Mouse (Mus musculus) spleen, adult 2 months (tissue): ENCODE data around the gene Iqsec3. TPM values are rescaled to one million over a fixed set of nuclear protein-coding genes. Genes with fewer than 3 reads are reported as not detected.

Experiments
- DNase-seq, 2 experiments: peaks; one replicate each; pipeline versions ENCODE4 v3.0.0 to v3.0.0-alpha.2; 2012 to 2021; ENCODE audit warnings: low spot score in 2 of 2, low read depth in 1 of 2
- H3K27ac ChIP-seq: fragments of 200-500 bp; 2 replicates; pipeline ENCODE4 v1.5.1; 2012; ENCODE audit warnings: low read length, inconsistent platforms; ENCODE audit not compliant: insufficient read depth
- H3K27me3 ChIP-seq: fragments of 200-500 bp; 2 replicates; pipeline ENCODE4 v1.6.1; 2012; ENCODE audit warnings: mild to moderate bottlenecking, moderate library complexity, low read length, inconsistent platforms; ENCODE audit not compliant: control insufficient read depth, insufficient read depth
- H3K36me3 ChIP-seq: fragments of 200-500 bp; 2 replicates; pipeline ENCODE4 v1.6.1; 2012; ENCODE audit warnings: mild to moderate bottlenecking, low read length, inconsistent platforms; ENCODE audit not compliant: control insufficient read depth, insufficient read depth
- H3K4me1 ChIP-seq: fragments of 200-500 bp; 2 replicates; pipeline ENCODE4 v1.6.1; 2011; ENCODE audit warnings: inconsistent platforms; ENCODE audit not compliant: control insufficient read depth, insufficient read depth, insufficient read length
- H3K4me3 ChIP-seq: fragments of 200-500 bp; 2 replicates; pipeline ENCODE4 v1.5.1; 2011; ENCODE audit warnings: mild to moderate bottlenecking, inconsistent platforms; ENCODE audit not compliant: insufficient read depth, insufficient read length; ENCODE audit errors: extremely low read depth
- CTCF ChIP-seq: fragments of 200-500 bp; IDR thresholded peaks from 2 replicates; pipeline ENCODE4 v1.5.1; 2011; ENCODE audit warnings: mild to moderate bottlenecking, inconsistent platforms; ENCODE audit not compliant: insufficient read depth, insufficient read length, insufficient replicate concordance; ENCODE audit errors: extremely low read depth
- POLR2A ChIP-seq: fragments of 200-500 bp; IDR thresholded peaks from 2 replicates; pipeline ENCODE4 v1.6.1; 2011; ENCODE audit warnings: low read depth, low read length, inconsistent platforms
- WGBS: fragments of 180-500 bp; shearing (Covaris S2); methylation state at CpG from one replicate; pipeline ENCODE4 v1.1.7; 2018; 5-methylcytosine and 5-hydroxymethylcytosine counted together
- polyA plus RNA-seq: library from polyadenylated mRNA; depleted of rRNA; stranded (reverse); fragments of >200 nt; gene quantifications from 2 replicates; pipeline ENCODE4 v1.2.3, GENCODE M21; 2012

The Iqsec3 gene
- polyA plus RNA-seq, 1 experiment: not detected

GRCm38 (mm10) chr6:121412558-121413297 is 60.8 kb downstream of the Iqsec3 start:
- H3K27me3 ChIP-seq: peaks cover 7% of the 10 kb centered on the region
- H3K4me3 ChIP-seq: no peak overlapping the region
- no peak for TF ChIP-seq POLR2A
- no peak for TF ChIP-seq CTCF
- H3K4me1 ChIP-seq: no peaks in the 10 kb centered on the region
- no peak overlapping the region for H3K27ac ChIP-seq
- 4% methylated on average over 44 of the region's 46 CpGs for WGBS
- DNase-seq: no peak
- no peaks in the 10 kb centered on the region for H3K36me3 ChIP-seq

- no peak overlapping the region for H3K4me3 ChIP-seq
- TF ChIP-seq POLR2A (no peak), CTCF (no peak)
- no peaks in the 10 kb centered on the region for H3K36me3 ChIP-seq
- no peak overlapping the region for H3K27ac ChIP-seq
- no peaks in the 10 kb centered on the region for H3K4me1 ChIP-seq
- WGBS: 17% methylated on average over 5 of the region's 5 CpGs
- peaks cover 3% of the 10 kb centered on the region; the same call in 1 of the 2 replicates for H3K27me3 ChIP-seq
- no peak for DNase-seq
Measured at GRCm38 (mm10) chr6:121407571-121408011, 65.9 kb downstream of the Iqsec3 start.

DNA sequence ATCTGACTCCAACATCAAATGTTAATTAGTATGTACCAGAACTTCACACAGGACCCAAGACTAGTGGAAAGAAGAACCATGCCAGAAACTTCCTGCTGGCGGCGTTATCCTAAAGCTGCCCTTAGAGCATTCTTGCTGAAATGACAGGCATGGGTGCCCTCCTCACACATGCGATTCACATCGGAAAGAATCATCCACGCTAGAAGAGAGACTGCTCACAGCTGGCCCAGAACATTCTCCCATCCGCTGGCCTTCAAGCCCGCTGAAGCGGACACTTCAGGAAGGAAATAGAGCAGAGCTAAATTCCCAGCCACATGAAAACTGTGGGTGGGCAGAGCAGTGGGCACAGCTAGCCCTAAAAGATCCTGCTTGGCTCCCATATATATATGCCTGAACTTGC is 68.2 kb downstream of the Iqsec3 start:
- no peaks in the 10 kb centered on the region for H3K27me3 ChIP-seq
- H3K27ac ChIP-seq: no peak overlapping the region
- TF ChIP-seq CTCF: no peak
- TF ChIP-seq POLR2A: no peak
- H3K4me1 ChIP-seq: no peaks in the 10 kb centered on the region
- no peak overlapping the region for H3K4me3 ChIP-seq
- H3K36me3 ChIP-seq: no peaks in the 10 kb centered on the region
- WGBS: 88% methylated on average over 8 of the region's 8 CpGs
- no peak for DNase-seq

DNA sequence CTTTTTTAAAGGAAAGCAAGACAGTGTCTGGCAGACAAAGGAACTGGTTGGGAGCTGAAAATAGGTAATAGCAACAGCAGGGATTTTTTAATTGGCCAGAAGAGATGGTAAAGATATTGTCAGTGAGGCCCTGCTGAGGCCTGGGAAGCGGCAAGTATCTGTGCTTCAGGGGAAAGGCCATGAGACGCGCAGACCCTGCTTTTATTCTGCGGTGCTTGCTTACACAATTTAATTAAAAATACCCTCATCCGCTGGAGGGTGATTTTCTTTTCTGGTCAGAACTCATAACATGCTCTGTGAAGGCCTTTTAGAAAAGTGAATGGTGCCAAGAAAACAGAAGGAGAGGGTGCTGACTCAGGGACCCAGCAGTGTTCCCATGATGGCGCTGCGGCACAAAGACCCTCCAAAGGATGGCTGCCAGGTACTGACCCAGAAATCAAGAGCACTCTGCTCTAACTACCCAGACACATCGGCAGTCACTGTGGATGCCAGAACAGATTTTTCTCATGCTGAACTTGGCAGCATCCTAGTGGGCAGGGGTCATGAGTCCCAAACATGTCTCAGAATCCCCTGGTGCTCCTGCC is 70.7 kb downstream of the Iqsec3 start:
- H3K4me3 ChIP-seq: no peak overlapping the region
- DNase-seq: no peak
- no peaks in the 10 kb centered on the region for H3K36me3 ChIP-seq
- H3K27me3 ChIP-seq: no peaks in the 10 kb centered on the region
- no peak overlapping the region for H3K27ac ChIP-seq
- H3K4me1 ChIP-seq: no peaks in the 10 kb centered on the region
- TF ChIP-seq POLR2A (no peak), CTCF (no peak)
- WGBS: 94% methylated on average over 8 of the region's 8 CpGs

- no peak overlapping the region for H3K4me3 ChIP-seq
- H3K27me3 ChIP-seq: no peaks in the 10 kb centered on the region
- no peak for DNase-seq
- WGBS: 90% methylated on average over 14 of the region's 14 CpGs
- no peaks in the 10 kb centered on the region for H3K4me1 ChIP-seq
- no peaks in the 10 kb centered on the region for H3K36me3 ChIP-seq
- no peak overlapping the region for H3K27ac ChIP-seq
- TF ChIP-seq CTCF: no peak
- TF ChIP-seq POLR2A: no peak
Measured at GRCm38 (mm10) chr6:121401826-121402660, 71.4 kb downstream of the Iqsec3 start.

DNA sequence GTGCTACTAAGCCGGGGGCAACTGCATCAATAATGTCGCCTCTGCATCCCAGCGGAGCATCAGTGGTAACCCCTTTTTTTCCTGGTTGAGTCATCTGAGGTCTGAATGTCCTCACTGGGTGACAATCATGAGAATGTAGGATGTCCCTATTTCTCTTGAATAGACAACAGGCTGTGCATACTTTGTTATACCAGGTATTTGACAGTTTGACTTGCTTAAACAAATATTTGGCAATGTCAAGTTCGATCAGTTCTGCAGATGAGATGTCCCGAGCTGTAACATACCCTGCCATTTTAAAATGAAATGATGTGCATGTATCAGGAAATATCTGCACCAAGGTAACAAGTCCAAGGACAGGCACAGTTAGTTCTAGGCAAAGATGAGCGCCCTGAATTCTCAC is 72.3 kb downstream of the Iqsec3 start:
- TF ChIP-seq POLR2A (no peak), CTCF (no peak)
- Histone ChIP-seq H3K27me3 (no peaks in the 10 kb centered on the region), H3K4me1 (no peaks in the 10 kb centered on the region), H3K27ac (no peak overlapping the region), H3K4me3 (no peak overlapping the region), H3K36me3 (no peaks in the 10 kb centered on the region)
- DNase-seq: no peak
- 90% methylated on average over 6 of the region's 6 CpGs for WGBS
